Mouse (Mus musculus) G1E (cell line): ENCODE data around the gene Slx4ip. TPM values are rescaled to one million over a fixed set of nuclear protein-coding genes. Genes with fewer than 3 reads are reported as not detected.

ENCODE experiments used
- ATAC-seq: 2 replicates; pipeline ENCODE4 v1.8.0; 2016; ENCODE audit warnings: mild to moderate bottlenecking; ENCODE audit not compliant: insufficient number of reproducible peaks, poor library complexity, low FRiP score, severe bottlenecking; ENCODE audit errors: extremely low read depth
- DNase-seq: peaks from one replicate; pipeline ENCODE4 v3.0.0; 2012; ENCODE audit warnings: low spot score
- H3K27me3 ChIP-seq: 2 replicates; pipeline ENCODE4 v1.6.1; 2012; ENCODE audit warnings: mild to moderate bottlenecking, low read length, inconsistent platforms; ENCODE audit not compliant: insufficient read depth
- H3K36me3 ChIP-seq: replicated peaks from 2 replicates; pipeline ENCODE3; 2012; ENCODE audit warnings: mild to moderate bottlenecking, inconsistent platforms
- H3K4me1 ChIP-seq: 2 replicates; pipeline ENCODE4 v1.6.1; 2012; ENCODE audit warnings: low read depth, low read length, inconsistent platforms, mixed read lengths; ENCODE audit not compliant: insufficient read depth
- H3K4me3 ChIP-seq: 2 replicates; pipeline ENCODE4 v1.5.1; 2012; ENCODE audit warnings: low read depth, mild to moderate bottlenecking, inconsistent platforms, low read length, moderate library complexity, mixed read lengths
- H3K9me3 ChIP-seq: replicated peaks from 2 replicates; pipeline ENCODE4 v1.6.1; 2012; ENCODE audit warnings: inconsistent platforms
- CTCF ChIP-seq: IDR thresholded peaks from 2 replicates; pipeline ENCODE4 v1.5.1; 2012; ENCODE audit warnings: low read depth, low read length, inconsistent platforms, mixed read lengths
- GATA1 ChIP-seq: IDR thresholded peaks from 2 replicates; pipeline ENCODE4 v1.6.1; 2012; ENCODE audit warnings: borderline replicate concordance, low read length, inconsistent platforms, mixed read lengths
- GATA2 ChIP-seq: IDR thresholded peaks from 2 replicates; pipeline ENCODE4 v1.6.1; 2012; ENCODE audit warnings: low read depth, low read length, inconsistent platforms, borderline replicate concordance
- POLR2AphosphoS5 ChIP-seq: IDR thresholded peaks from 2 replicates; pipeline ENCODE4 v1.6.1; 2012; ENCODE audit warnings: low read depth, low read length, inconsistent platforms; ENCODE audit not compliant: insufficient replicate concordance
- TAL1 ChIP-seq: conservative IDR thresholded peaks from 2 replicates; pipeline ENCODE4 v1.6.1; 2012; ENCODE audit warnings: low read depth, low read length, inconsistent platforms, mixed read lengths
- polyA plus RNA-seq: library from polyadenylated mRNA; stranded (reverse); fragments of >175 nt; gene quantifications from 2 replicates; pipeline ENCODE4 v1.2.3, GENCODE M21; 2012
- total RNA-seq, 2 experiments: library from RNA; stranded (forward) in 1 of 2; stranded (reverse) in 1 of 2; fragments of 200-1000 nt in 1 of 2; fragments of >200 nt in 1 of 2; fragmentation: Nextera tagmentation in 1 of 2; gene quantifications; 2 replicates each; pipeline ENCODE4 v1.2.3; 2014 to 2017

Slx4ip gene
- total and polyA plus RNA-seq, 3 experiments, result 0.50 to 18.0 (median 9.8) TPM

- Histone ChIP-seq H3K27me3 (no peaks in the 10 kb centered on the region), H3K4me1 (no peaks in the 10 kb centered on the region), H3K36me3 (peaks cover 20% of the 10 kb centered on the region), H3K9me3 (no peaks in the 10 kb centered on the region), H3K4me3 (no peak overlapping the region)
- DNase-seq (no peak), ATAC-seq (no peak)
- TF ChIP-seq TAL1, result no peak
- no peak for TF ChIP-seq CTCF
- no peak for TF ChIP-seq POLR2AphosphoS5
- no peak for TF ChIP-seq GATA1
- no peak for TF ChIP-seq GATA2
Observed at GRCm38 (mm10) chr2:136946297-136946696, 55.3 kb downstream of the Slx4ip start.

GRCm38 (mm10) chr2:136947500-136947899 lies 56.5 kb downstream of the Slx4ip start:
- H3K9me3 ChIP-seq, result no peaks in the 10 kb centered on the region

GRCm38 (mm10) chr2:136947937-136948336 lies 56.9 kb downstream of the Slx4ip start:
- DNase-seq (no peak), ATAC-seq (no peak)
- Histone ChIP-seq H3K4me3 (no peak overlapping the region), H3K4me1 (no peaks in the 10 kb centered on the region), H3K36me3 (peaks cover 25% of the 10 kb centered on the region), H3K27me3 (no peaks in the 10 kb centered on the region), H3K9me3 (no peaks in the 10 kb centered on the region)
- TF ChIP-seq GATA1, result no peak
- TF ChIP-seq POLR2AphosphoS5, result no peak
- TF ChIP-seq TAL1, result no peak
- no peak for TF ChIP-seq GATA2
- TF ChIP-seq CTCF, result no peak

More at GRCm38 (mm10) chr2:136947500-136947899, 56.5 kb downstream of the Slx4ip start:
- no peak overlapping the region for H3K4me3 ChIP-seq
- H3K36me3 ChIP-seq, result peaks cover 25% of the 10 kb centered on the region
- no peaks in the 10 kb centered on the region for H3K4me1 ChIP-seq
- DNase-seq (no peak), ATAC-seq (no peak)
- H3K27me3 ChIP-seq, result no peaks in the 10 kb centered on the region
- TF ChIP-seq POLR2AphosphoS5 (no peak), CTCF (no peak), TAL1 (no peak), GATA1 (no peak), GATA2 (no peak)

- H3K4me1 ChIP-seq, result no peaks in the 10 kb centered on the region
- DNase-seq (no peak), ATAC-seq (no peak)
Observed at GRCm38 (mm10) chr2:136952238-136952637, 61.2 kb downstream of the Slx4ip start.

GRCm38 (mm10) chr2:136955726-136956571 lies 64.9 kb downstream of the Slx4ip start:
- ATAC-seq (no peak), DNase-seq (no peak)
- peaks cover 2% of the 10 kb centered on the region; the same call in 1 of the 2 replicates for H3K4me1 ChIP-seq
- no peaks in the 10 kb centered on the region for H3K27me3 ChIP-seq
- no peak overlapping the region for H3K4me3 ChIP-seq
- H3K9me3 ChIP-seq, result no peaks in the 10 kb centered on the region
- no peak for TF ChIP-seq POLR2AphosphoS5
- no peak for TF ChIP-seq GATA1
- no peak for TF ChIP-seq GATA2
- no peak for TF ChIP-seq TAL1
- no peak for TF ChIP-seq CTCF
- peaks cover 23% of the 10 kb centered on the region for H3K36me3 ChIP-seq

More at GRCm38 (mm10) chr2:136952238-136952637, 61.2 kb downstream of the Slx4ip start:
- Histone ChIP-seq H3K27me3 (no peaks in the 10 kb centered on the region), H3K4me3 (no peak overlapping the region), H3K36me3 (peaks cover 29% of the 10 kb centered on the region), H3K9me3 (no peaks in the 10 kb centered on the region)
- no peak for TF ChIP-seq CTCF
- no peak for TF ChIP-seq TAL1
- no peak for TF ChIP-seq GATA2
- TF ChIP-seq POLR2AphosphoS5, result no peak
- no peak for TF ChIP-seq GATA1

- no peaks in the 10 kb centered on the region for H3K27me3 ChIP-seq
Observed at GRCm38 (mm10) chr2:136958697-136959096, 67.7 kb downstream of the Slx4ip start.

More at GRCm38 (mm10) chr2:136958697-136959096, 67.7 kb downstream of the Slx4ip start:
- no peak for DNase-seq
- Histone ChIP-seq H3K36me3 (peaks cover 15% of the 10 kb centered on the region), H3K4me1 (peaks cover 2% of the 10 kb centered on the region; the same call in 1 of the 2 replicates), H3K4me3 (no peak overlapping the region), H3K9me3 (no peaks in the 10 kb centered on the region)
- TF ChIP-seq POLR2AphosphoS5 (no peak), GATA1 (no peak), GATA2 (no peak), CTCF (no peak), TAL1 (no peak)
- ATAC-seq, result no peak
